ENCODE assay signal across 16 mouse cellular contexts in the genomic region with DNA sequence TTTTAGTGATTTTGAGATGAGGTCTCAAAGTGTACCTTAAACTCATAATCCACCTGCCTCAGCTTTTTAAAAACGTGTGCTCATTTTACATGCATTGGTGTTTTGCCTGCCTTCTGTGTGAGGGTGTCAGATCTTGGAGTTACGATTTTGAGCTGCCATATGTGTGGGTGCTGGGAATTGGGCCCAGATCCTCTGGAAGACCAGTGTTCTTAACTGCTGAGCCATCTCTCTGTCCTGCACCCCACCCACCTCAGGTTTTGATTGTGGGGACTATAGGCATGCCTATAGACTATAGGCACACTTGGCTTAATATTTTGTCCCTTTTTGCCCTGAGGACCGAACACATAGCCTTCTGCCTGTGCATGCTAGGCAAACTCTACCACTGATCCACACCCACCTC. TPM values are rescaled to one million over a fixed set of nuclear protein-coding genes. Genes with fewer than 3 reads are reported as not detected.
A peak's percentile ranks its signal among the peaks of the same experiment; 100 is the strongest.
DNase-seq lines count a peak whose midpoint lies in the region; ATAC-seq lines count a peak whose summit lies in the region.
"Had no signal": no experiment of that assay in that cellular context is flagged by ENCODE, and none has a peak within 500 bp of the region (broad histone marks: within the 10 kb centered on the region; RNA-seq: fewer than 3 reads in every experiment).

No protein-coding gene starts in this region.

- intact Hi-C loops in left cerebral cortex, postnatal 14 days (cut with DNase I) = loop anchor here (2.0 kb wide), 1 partner anchor 125 kb away; no protein-coding TSS in a partner anchor
- intact Hi-C loops in left cerebral cortex, postnatal 4 days (cut with DNase I) = loop anchor here (5.0 kb wide), 1 partner anchor 125 kb away; no protein-coding TSS in a partner anchor

- DNase-seq in frontal cortex, postnatal 14 days (ENCODE audit: low spot score in 2 of 2) = no peak
- peak; percentile 46 to 61 for DNase-seq in left cerebral cortex, postnatal 14 days (ENCODE audit: low spot score in 2 of 2)
- no peak for DNase-seq in left cerebral cortex, postnatal 4 days
- DNase-seq in right cerebral cortex, adult 18-20 months = peak; percentile 53
- DNase-seq in right cerebral cortex, postnatal 4 days = no peak
- peak; percentile 44 to 54 for DNase-seq in right cerebral cortex, postnatal 36 days (ENCODE audit: low spot score in 2 of 2)
- DNase-seq in cerebellum, adult 9-10 months = no peak

- ATAC-seq in frontal cortex, adult (ENCODE audit: low TSS enrichment) = peak; percentile 36; the same call in 1 of the 2 replicates

RNA-seq across cellular contexts. Expression of a gene that starts 14.7 kb away (rescaled TPM):
- 10 to 100 TPM; 13.4 to 14.8 TPM for total RNA-seq in left cerebral cortex, postnatal 14 days (2021)
- 10 to 100 TPM; 22.8 to 24.6 TPM for total RNA-seq in left cerebral cortex, postnatal 4 days (2021)
- total RNA-seq: adrenal gland, adult 2 months; adrenal gland, postnatal 25 days; common myeloid progenitor, adult 5-6 weeks; gastrocnemius, postnatal 10 days; gastrocnemius, postnatal 4 days; heart, adult 18-20 months; heart, postnatal 10 days; heart, postnatal 4 days had no signal

RNA-seq across cellular contexts. Expression of a gene that starts 39.6 kb away (rescaled TPM):
- total RNA-seq in left cerebral cortex, postnatal 14 days (2021) = 10 to 100 TPM; 90.4 to 90.8 TPM
- total RNA-seq in left cerebral cortex, postnatal 4 days (2021) = 10 to 100 TPM; 61.8 to 66.8 TPM

Comparison
In these comparisons a context has a peak if more than half of its experiments do, and no peak if none do; other contexts are left out.
1. DNase-seq: peak in left cerebral cortex, postnatal 14 days (2 of 2), right cerebral cortex, adult 18-20 months (single experiment) and right cerebral cortex, postnatal 36 days (2 of 2); none in frontal cortex, postnatal 14 days (0 of 2), left cerebral cortex, postnatal 4 days (single experiment), right cerebral cortex, postnatal 4 days (single experiment) and cerebellum, adult 9-10 months (single experiment).